Mouse (Mus musculus): Measurements from ENCODE around the gene Slc36a1.

GRCm38 (mm10) chr11:55253391-55253790 lies 49.2 kb downstream of the Slc36a1 start:
- TF ChIP-seq CTCF (conservative IDR thresholded peaks at IDR 0.05 in 1 of 2, IDR thresholded peaks at IDR 0.05 in 1 of 2; ENCODE audit: low read depth in 2 of 2, low read length in 2 of 2) (no peak), USF2 (conservative IDR thresholded peaks at IDR 0.05; ENCODE audit: low read depth, low read length) (no peak), CHD2 (IDR thresholded peaks at IDR 0.05; ENCODE audit: low read length) (no peak), POLR2A (IDR thresholded peaks at IDR 0.05; ENCODE audit: low read depth, low read length) (no peak), ZMIZ1 (IDR thresholded peaks at IDR 0.05; ENCODE audit: low read depth, low read length) (no peak), ZC3H11A (IDR thresholded peaks at IDR 0.05; ENCODE audit: low read depth, low read length) (no peak), HCFC1 (IDR thresholded peaks at IDR 0.05; ENCODE audit: low read depth, low read length) (no peak), MAFK (IDR thresholded peaks at IDR 0.05; ENCODE audit: insufficient replicate concordance, low read length) (no peak), NRF1 (IDR thresholded peaks at IDR 0.05; ENCODE audit: low read depth, low read length) (no peak)
